Mouse (Mus musculus) liver, embryonic 12.5 days (tissue): ENCODE results near the gene F8. TPM values are rescaled to one million over a fixed set of nuclear protein-coding genes. Genes with fewer than 3 reads are reported as not detected.
A peak's percentile ranks its signal among the peaks of the same experiment; 100 is the strongest.
"Not testable (repeated sequence)": the region's sequence is repeated elsewhere in the genome, so short reads cannot be mapped to it uniquely, and the experiment has no call there.

Experiments
- ATAC-seq: fragments of 200-750 bp; cut with Nextera tagmentation; 2 replicates; pipeline ENCODE4 v1.8.0; 2017; ENCODE audit warnings: moderate number of reproducible peaks, mild to moderate bottlenecking, moderate library complexity
- H3K27ac ChIP-seq: fragments of 300-500 bp; sonication (generic); 2 replicates; pipeline ENCODE4 v1.5.1; 2016; ENCODE audit warnings: mild to moderate bottlenecking
- H3K27me3 ChIP-seq: fragments of 300-500 bp; sonication (generic); replicated peaks from 2 replicates; pipeline ENCODE4 v1.6.1; 2016; ENCODE audit warnings: mild to moderate bottlenecking, moderate library complexity
- H3K36me3 ChIP-seq: fragments of 300-500 bp; sonication (generic); 2 replicates; pipeline ENCODE4 v1.6.1; 2016; ENCODE audit warnings: mild to moderate bottlenecking, moderate library complexity
- H3K4me1 ChIP-seq: fragments of 300-500 bp; sonication (generic); 2 replicates; pipeline ENCODE4 v1.6.1; 2016
- H3K4me2 ChIP-seq: fragments of 300-500 bp; sonication (generic); 2 replicates; pipeline ENCODE4 v1.6.1; 2016; ENCODE audit warnings: mild to moderate bottlenecking, moderate library complexity
- H3K4me3 ChIP-seq: fragments of 300-500 bp; sonication (generic); 2 replicates; pipeline ENCODE4 v1.5.1; 2016; ENCODE audit warnings: mild to moderate bottlenecking, moderate library complexity
- H3K9ac ChIP-seq: fragments of 300-500 bp; sonication (generic); 2 replicates; pipeline ENCODE4 v1.6.1; 2016; ENCODE audit warnings: mild to moderate bottlenecking, moderate library complexity
- H3K9me3 ChIP-seq: fragments of 300-500 bp; sonication (generic); replicated peaks from 2 replicates; pipeline ENCODE4 v1.6.1; 2016; ENCODE audit warnings: mild to moderate bottlenecking, moderate library complexity
- WGBS: fragments of 180-500 bp; shearing (Covaris S2); methylation state at CpG from one replicate; pipeline ENCODE4 v1.1.7; 2016; ENCODE audit not compliant: insufficient replicate concordance; 5-methylcytosine and 5-hydroxymethylcytosine counted together
- polyA plus RNA-seq: library from polyadenylated mRNA; unstranded; fragments of >200 nt; fragmentation: Nextera tagmentation; extraction: Ambion mirVana; gene quantifications from 2 replicates; pipeline ENCODE4 v1.2.1, GENCODE M21; 2016

F8 gene
- polyA plus RNA-seq, 1 experiment from 2014 or later = 1.1 TPM

- no peak for ATAC-seq
- WGBS = 77% methylated on average over 4 of the region's 4 CpGs
Measured at GRCm38 (mm10) chrX:75323556-75323955, 58.9 kb downstream of the F8 start.

GRCm38 (mm10) chrX:75271676-75272075 lies 110.7 kb downstream of the F8 start:
- Histone ChIP-seq H3K4me1 (no peaks in the 10 kb centered on the region), H3K4me3 (no peak overlapping the region), H3K36me3 (no peaks in the 10 kb centered on the region), H3K9me3 (no peaks in the 10 kb centered on the region), H3K27me3 (no peaks in the 10 kb centered on the region), H3K9ac (no peak overlapping the region), H3K27ac (no peak overlapping the region), H3K4me2 (no peak overlapping the region)
- ATAC-seq = no peak
- WGBS = 57% methylated on average over 8 of the region's 8 CpGs

More at GRCm38 (mm10) chrX:75323556-75323955, 58.9 kb downstream of the F8 start:
- H3K27ac ChIP-seq = no peak overlapping the region
- no peak overlapping the region for H3K4me3 ChIP-seq
- H3K27me3 ChIP-seq = no peaks in the 10 kb centered on the region
- H3K36me3 ChIP-seq = no peaks in the 10 kb centered on the region
- H3K9ac ChIP-seq = no peak overlapping the region
- no peaks in the 10 kb centered on the region for H3K9me3 ChIP-seq
- no peak overlapping the region for H3K4me2 ChIP-seq
- no peaks in the 10 kb centered on the region for H3K4me1 ChIP-seq

DNA sequence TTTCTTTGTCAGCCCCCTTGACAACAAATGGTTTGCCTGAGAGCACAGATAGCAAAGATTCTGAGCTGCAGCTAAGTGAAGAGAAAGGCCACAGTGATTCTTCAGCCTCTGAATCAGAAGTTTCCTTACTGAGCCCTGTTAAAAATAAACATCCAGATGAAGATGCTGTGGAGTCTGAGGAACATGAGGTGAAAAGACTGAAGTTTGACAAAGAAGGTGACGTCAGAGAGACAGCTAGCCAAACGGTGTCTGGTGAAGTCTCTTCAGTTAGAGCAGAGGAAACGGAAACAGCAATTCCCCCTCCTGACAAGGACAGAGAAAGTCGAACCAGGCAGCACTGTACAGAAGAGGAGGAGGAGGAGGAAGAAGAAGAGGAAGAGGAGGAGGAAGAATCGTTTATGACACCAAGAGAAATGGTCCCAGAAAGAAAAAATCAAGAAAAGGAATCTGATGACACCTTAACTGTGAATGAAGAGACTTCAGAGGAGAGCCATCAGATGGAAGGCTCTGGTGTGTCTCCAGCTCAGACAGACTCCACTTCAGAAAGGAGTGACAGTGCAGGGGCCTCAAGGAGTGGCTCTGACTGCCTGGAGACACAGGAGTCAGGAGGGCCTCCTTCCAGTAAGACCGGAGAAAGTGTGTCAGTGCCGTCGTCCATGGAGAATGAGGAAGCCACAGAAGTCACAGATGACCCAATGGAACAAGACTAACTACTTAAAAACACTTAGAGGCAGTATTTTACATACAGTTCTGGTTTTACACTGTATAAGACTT lies 148.6 kb downstream of the F8 start:
- ATAC-seq, H3K9ac ChIP-seq, H3K4me2 ChIP-seq, H3K27ac ChIP-seq, H3K9me3 ChIP-seq, H3K4me1 ChIP-seq, H3K4me3 ChIP-seq, H3K36me3 ChIP-seq, H3K27me3 ChIP-seq: not testable (repeated sequence)
- WGBS = 24% methylated on average over 8 of the region's 8 CpGs

DNA sequence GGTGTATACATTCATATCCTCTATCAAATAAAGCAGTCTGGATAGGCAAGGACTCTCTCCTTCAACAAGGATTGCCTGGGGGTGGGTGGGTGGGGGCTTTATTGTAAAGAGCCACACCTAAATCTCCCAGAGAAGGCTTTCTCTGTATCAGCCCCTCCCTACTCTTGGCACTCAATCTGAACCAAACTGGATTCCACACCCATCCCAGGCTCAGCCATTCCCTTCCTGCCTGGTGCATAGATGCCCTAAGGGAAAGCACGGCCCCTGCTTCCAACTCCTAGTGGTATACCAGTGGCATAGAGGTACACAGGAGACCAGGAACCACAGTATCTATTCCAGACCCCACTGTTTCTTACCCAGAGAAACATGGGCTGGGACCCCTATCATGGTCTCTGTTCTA lies 151.0 kb downstream of the F8 start:
- Histone ChIP-seq H3K4me3 (no peak overlapping the region), H3K27ac (no peak overlapping the region), H3K9ac (no peak overlapping the region), H3K36me3 (no peaks in the 10 kb centered on the region), H3K9me3 (no peaks in the 10 kb centered on the region), H3K27me3 (0 out of 2 replicates have a peak, but pooled peaks cover 8% of the 10 kb centered on the region), H3K4me1 (no peaks in the 10 kb centered on the region), H3K4me2 (no peak overlapping the region)
- 82% methylated on average over 1 of the region's 1 CpGs for WGBS
- no peak for ATAC-seq

DNA sequence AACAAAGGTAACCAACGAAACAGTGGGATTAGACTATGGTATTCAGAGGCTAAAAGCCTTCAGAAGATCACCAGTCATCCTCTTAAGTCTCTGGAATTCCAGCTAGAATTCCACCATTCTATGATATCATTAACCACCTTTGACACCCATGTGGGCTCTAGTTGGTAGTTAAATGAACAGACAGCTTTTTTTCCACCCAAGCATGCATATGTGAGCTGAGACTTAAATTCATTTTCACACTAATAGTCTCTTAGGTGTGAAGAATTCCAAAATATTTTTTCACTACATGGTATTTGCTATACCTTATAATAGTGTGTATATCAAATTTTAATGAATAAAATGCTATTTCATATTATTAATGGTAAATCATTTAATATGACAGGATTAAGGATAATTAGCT lies 218.7 kb downstream of the F8 start, which contains the start of gene Smim9:
Gene Smim9 (minus strand): TSS at position 101 of the 400 bp plus-strand sequence.
- Histone ChIP-seq H3K4me2 (no peak within 1 kb of the TSS), H3K27ac (no peak within 1 kb of the TSS), H3K4me1 (no peaks in the 10 kb centered on the region), H3K9ac (no peak within 1 kb of the TSS), H3K4me3 (no peak within 1 kb of the TSS), H3K9me3 (no peaks in the 10 kb centered on the region), H3K36me3 (no peaks in the 10 kb centered on the region), H3K27me3 (no peaks in the 10 kb centered on the region)
- no peak for ATAC-seq
- WGBS = 33% methylated on average over 1 of the region's 1 CpGs

- Histone ChIP-seq H3K27ac (no peak overlapping the region), H3K4me2 (peak overlapping the region; percentile 71), H3K9ac (peak overlapping the region; percentile 63), H3K27me3 (no peaks in the 10 kb centered on the region), H3K4me3 (peak overlapping the region; percentile 47), H3K36me3 (no peaks in the 10 kb centered on the region), H3K9me3 (no peaks in the 10 kb centered on the region), H3K4me1 (no peaks in the 10 kb centered on the region; the same call in 1 of the 2 replicates)
- WGBS = 15% methylated on average over 26 of the region's 49 CpGs
- peak; percentile 97 for ATAC-seq
Measured at GRCm38 (mm10) chrX:75155576-75156243, 226.7 kb downstream of the F8 start.

GRCm38 (mm10) chrX:75152249-75152648 lies 230.2 kb downstream of the F8 start:
- Histone ChIP-seq H3K27ac (no peak overlapping the region), H3K36me3 (no peaks in the 10 kb centered on the region), H3K4me1 (peaks cover 7% of the 10 kb centered on the region; the same call in 1 of the 2 replicates), H3K9ac (no peak overlapping the region), H3K4me2 (no peak overlapping the region), H3K9me3 (no peaks in the 10 kb centered on the region), H3K4me3 (no peak overlapping the region), H3K27me3 (no peaks in the 10 kb centered on the region)
- 36% methylated on average over 1 of the region's 1 CpGs for WGBS
- ATAC-seq = no peak

DNA sequence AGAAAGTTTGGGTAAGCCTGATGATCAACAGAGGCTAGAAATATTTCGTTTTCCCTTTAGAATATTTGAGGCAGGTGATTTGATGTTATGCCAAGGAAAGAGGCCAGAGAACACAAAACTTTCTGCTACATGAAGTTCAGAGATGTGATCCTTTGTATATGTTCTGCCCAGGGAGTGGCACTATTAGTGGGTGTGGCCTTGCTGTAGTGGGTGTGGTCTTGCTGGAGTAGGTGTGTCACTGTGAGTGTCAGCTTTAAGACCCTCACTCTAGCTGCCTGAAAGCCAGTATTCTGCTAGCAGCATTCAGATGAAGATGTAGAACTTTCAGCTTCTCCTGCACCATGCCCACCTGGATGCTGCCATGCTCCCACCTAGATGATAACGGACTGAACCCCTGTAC lies 232.1 kb downstream of the F8 start:
- H3K4me2 ChIP-seq = no peak overlapping the region
- H3K4me1 ChIP-seq = peaks cover 7% of the 10 kb centered on the region; the same call in 1 of the 2 replicates
- no peak overlapping the region for H3K27ac ChIP-seq
- H3K9ac ChIP-seq = no peak overlapping the region
- H3K27me3 ChIP-seq = no peaks in the 10 kb centered on the region
- ATAC-seq = no peak
- no peaks in the 10 kb centered on the region for H3K9me3 ChIP-seq
- WGBS = 58% methylated on average over 2 of the region's 2 CpGs
- no peak overlapping the region for H3K4me3 ChIP-seq
- no peaks in the 10 kb centered on the region for H3K36me3 ChIP-seq

- 74% methylated on average over 4 of the region's 4 CpGs for WGBS
- 0 out of 2 replicates have a peak, but pooled peaks cover 4% of the 10 kb centered on the region for H3K27me3 ChIP-seq
- no peak for ATAC-seq
Measured at GRCm38 (mm10) chrX:75148414-75148813, 234.0 kb downstream of the F8 start.

DNA sequence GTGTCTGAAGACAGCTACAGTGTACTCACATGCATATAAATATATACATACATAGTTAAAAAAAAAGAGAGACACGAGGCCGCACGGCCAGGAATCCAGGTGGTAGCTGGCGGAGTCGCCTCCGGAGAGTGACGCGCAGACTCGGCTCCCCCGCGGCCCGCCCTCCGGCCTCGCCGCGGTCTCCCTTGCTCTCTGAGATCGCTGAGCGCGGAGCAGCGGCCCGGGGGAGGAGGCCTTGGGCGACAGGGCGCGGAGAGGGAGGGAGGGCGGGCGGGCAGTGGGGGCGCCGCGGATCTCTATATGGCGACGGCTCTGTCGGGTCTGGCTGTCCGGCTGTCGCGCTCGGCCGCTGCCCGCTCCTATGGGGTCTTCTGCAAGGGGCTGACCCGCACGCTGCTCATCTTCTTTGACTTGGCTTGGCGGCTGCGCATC lies 239.3 kb downstream of the F8 start:
- peak; percentile 84 for ATAC-seq

More at GRCm38 (mm10) chrX:75148414-75148813, 234.0 kb downstream of the F8 start:
- Histone ChIP-seq H3K36me3 (no peaks in the 10 kb centered on the region), H3K4me1 (peaks cover 7% of the 10 kb centered on the region; the same call in 1 of the 2 replicates), H3K9me3 (no peaks in the 10 kb centered on the region), H3K9ac (no peak overlapping the region), H3K27ac (no peak overlapping the region), H3K4me2 (no peak overlapping the region), H3K4me3 (no peak overlapping the region)

DNA sequence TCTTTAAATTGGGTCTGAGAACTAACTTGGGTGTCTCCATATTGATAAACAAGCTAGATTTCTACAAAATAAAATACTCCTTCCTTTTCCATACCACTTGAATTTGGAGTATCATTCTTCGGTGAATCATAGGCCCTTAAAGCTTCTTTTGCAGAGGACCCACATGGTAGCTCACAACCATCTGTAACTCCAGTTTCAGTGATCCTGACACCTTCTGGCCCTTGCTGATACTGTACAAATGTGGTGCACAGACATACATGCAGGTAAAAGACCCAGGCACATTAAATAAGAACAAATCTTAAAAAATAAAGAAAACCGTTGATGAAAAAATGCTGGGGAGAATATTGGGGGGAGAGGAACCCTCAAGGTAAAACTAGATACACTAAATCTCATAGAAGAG lies 244.2 kb downstream of the F8 start:
- Histone ChIP-seq H3K36me3 (no peaks in the 10 kb centered on the region), H3K4me3 (no peak overlapping the region), H3K9me3 (no peaks in the 10 kb centered on the region), H3K4me2 (no peak overlapping the region), H3K4me1 (peaks cover 14% of the 10 kb centered on the region), H3K27me3 (no peaks in the 10 kb centered on the region), H3K9ac (no peak overlapping the region), H3K27ac (peak overlapping the region; percentile 67)
- peak; percentile 77 for ATAC-seq
- WGBS = 84% methylated on average over 2 of the region's 2 CpGs

More for the DNA sequence above, 239.3 kb downstream of the F8 start:
- not testable (repeated sequence) for H3K27me3 ChIP-seq, H3K36me3 ChIP-seq, H3K27ac ChIP-seq, H3K9me3 ChIP-seq, H3K4me1 ChIP-seq
- 15% methylated on average over 36 of the region's 42 CpGs for WGBS
- peak overlapping the region; percentile 60 for H3K9ac ChIP-seq
- H3K4me2 ChIP-seq = peak overlapping the region; percentile 67
- peak overlapping the region; percentile 43 for H3K4me3 ChIP-seq

DNA sequence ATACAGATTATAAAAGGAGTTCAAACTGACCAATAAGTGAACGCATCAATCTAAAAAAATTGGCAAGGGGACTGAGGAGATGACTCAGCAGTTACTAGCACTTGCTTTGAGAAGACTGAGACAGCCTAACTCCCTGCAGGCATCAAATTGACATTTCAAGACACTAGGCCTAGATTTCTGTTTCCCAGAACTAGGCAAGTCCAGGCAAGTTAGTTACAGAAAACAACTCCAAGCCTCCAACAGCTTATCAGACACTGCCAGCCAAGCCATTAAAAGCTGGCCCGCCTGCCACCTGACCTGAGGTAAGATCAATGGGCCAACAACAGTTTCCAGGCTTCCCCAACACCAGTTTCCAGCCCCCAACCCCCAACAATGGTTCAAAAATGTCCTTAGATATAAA lies 244.7 kb downstream of the F8 start:
- WGBS = 46% methylated on average over 2 of the region's 2 CpGs
- no peaks in the 10 kb centered on the region for H3K9me3 ChIP-seq
- no peaks in the 10 kb centered on the region for H3K27me3 ChIP-seq
- H3K4me1 ChIP-seq = peaks cover 14% of the 10 kb centered on the region
- no peak overlapping the region for H3K4me3 ChIP-seq
- peak; percentile 92 for ATAC-seq
- H3K36me3 ChIP-seq = no peaks in the 10 kb centered on the region
- H3K4me2 ChIP-seq = no peak overlapping the region
- H3K9ac ChIP-seq = no peak overlapping the region
- H3K27ac ChIP-seq = peak overlapping the region; percentile 67
